Comparison of ENCODE assay signal across 40 mouse cellular contexts in the genomic region with DNA sequence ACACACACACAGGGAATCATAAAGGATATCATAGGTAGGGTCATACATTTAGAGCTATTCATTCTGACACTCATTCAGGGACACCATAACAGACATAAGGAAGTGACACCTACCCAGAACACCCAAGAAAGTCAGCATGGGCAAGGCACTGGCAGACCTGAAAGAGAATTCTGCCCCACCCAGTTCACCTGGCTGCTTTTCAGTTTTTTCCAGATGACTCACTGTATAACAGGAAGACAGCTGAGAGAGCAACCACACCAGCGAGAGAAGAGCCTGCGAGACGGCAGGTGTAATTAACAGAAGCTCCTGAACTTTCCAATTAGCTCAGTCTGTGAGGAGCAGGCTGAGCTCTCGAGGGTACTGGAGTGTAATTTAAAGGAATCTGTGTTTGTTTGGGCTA. TPM values are rescaled to one million over a fixed set of nuclear protein-coding genes. Genes with fewer than 3 reads are reported as not detected.
"Had no signal": no experiment of that assay in that cellular context is flagged by ENCODE, and none has a peak within 500 bp of the region (broad histone marks: within the 10 kb centered on the region; RNA-seq: fewer than 3 reads in every experiment).

No protein-coding gene starts in this region.

- H3K27me3 ChIP-seq: hindbrain, embryonic 12.5 days; hindbrain, embryonic 13.5 days; hindbrain, embryonic 15.5 days; intestine, embryonic 15.5 days; kidney, embryonic 15.5 days had no signal

- H3K36me3 ChIP-seq: heart, embryonic 10.5 days; heart, embryonic 12.5 days; heart, embryonic 13.5 days; heart, embryonic 15.5 days; hindbrain, embryonic 10.5 days; hindbrain, embryonic 12.5 days; hindbrain, embryonic 13.5 days; hindbrain, embryonic 15.5 days; intestine, embryonic 15.5 days; kidney, embryonic 15.5 days had no signal

- H3K4me2 ChIP-seq: heart, embryonic 11.5 days; heart, embryonic 12.5 days; heart, embryonic 13.5 days; heart, embryonic 15.5 days; hindbrain, embryonic 12.5 days; hindbrain, embryonic 13.5 days; hindbrain, embryonic 14.5 days; hindbrain, embryonic 15.5 days; intestine, embryonic 15.5 days; kidney, embryonic 15.5 days had no signal

- H3K9me3 ChIP-seq: heart, embryonic 10.5 days; hindbrain, embryonic 15.5 days; intestine, embryonic 15.5 days; kidney, embryonic 15.5 days had no signal

- H3K9ac ChIP-seq: heart, embryonic 12.5 days; heart, embryonic 13.5 days; heart, embryonic 15.5 days; hindbrain, embryonic 12.5 days; hindbrain, embryonic 13.5 days; hindbrain, embryonic 14.5 days; hindbrain, embryonic 15.5 days; intestine, embryonic 15.5 days; kidney, embryonic 15.5 days had no signal

- H3K27ac ChIP-seq: heart, embryonic 10.5 days; heart, embryonic 13.5 days; heart, embryonic 15.5 days; hindbrain, embryonic 10.5 days; hindbrain, embryonic 12.5 days; hindbrain, embryonic 13.5 days; hindbrain, embryonic 14.5 days; hindbrain, embryonic 15.5 days; hindbrain, postnatal 0 days; intestine, embryonic 15.5 days; kidney, embryonic 15.5 days; kidney, postnatal 0 days; layer of hippocampus, adult 2 months; left cerebral cortex, adult 2 months had no signal

- ATAC-seq: hindbrain, embryonic 16.5 days; hindbrain, postnatal 0 days; inflammation-experienced regulatory T-cells, adult 6 months; intestine, embryonic 15.5 days; intestine, embryonic 16.5 days; intestine, postnatal 0 days had no signal

- H3K4me3 ChIP-seq: heart, embryonic 10.5 days; heart, embryonic 12.5 days; heart, embryonic 13.5 days; heart, embryonic 15.5 days; hindbrain, embryonic 10.5 days; hindbrain, embryonic 12.5 days; hindbrain, embryonic 13.5 days; hindbrain, embryonic 15.5 days; intestine, embryonic 15.5 days; kidney, embryonic 15.5 days; layer of hippocampus, adult 2 months; left cerebral cortex, adult 2 months had no signal

- H3K4me1 ChIP-seq: heart, embryonic 10.5 days; heart, embryonic 12.5 days; heart, embryonic 13.5 days; heart, embryonic 15.5 days; hindbrain, embryonic 12.5 days; hindbrain, embryonic 13.5 days; hindbrain, embryonic 15.5 days; intestine, embryonic 15.5 days; kidney, embryonic 15.5 days had no signal

- DNase-seq: heart, postnatal 10 days; heart, postnatal 14 days; heart, postnatal 36 days; heart, postnatal 4 days; kidney, adult 11 months; kidney, adult 18-20 months; kidney, adult 2 months; kidney, adult 8-10 months; kidney, adult 9 months; kidney, postnatal 10 days; kidney, postnatal 14 days; kidney, postnatal 25 days; kidney, postnatal 36 days; kidney, postnatal 4 days; layer of hippocampus, adult 9-11 months; layer of hippocampus, postnatal 36 days had no signal

RNA-seq across cellular contexts. Expression of gene Stk32c, which starts 44.0 kb away (rescaled TPM):
- total RNA-seq: hematopoietic stem cell, adult 5-6 weeks had no signal
- polyA plus RNA-seq: heart, embryonic 10.5 days; heart, embryonic 11.5 days; heart, embryonic 12.5 days; heart, embryonic 14.5 days; heart, postnatal 0 days; kidney, embryonic 14.5 days had no signal
